Mouse (Mus musculus): ENCODE data around the gene Naaladl2. TPM values are rescaled to one million over a fixed set of nuclear protein-coding genes. Genes with fewer than 3 reads are reported as not detected.

Gene Naaladl2
- total and polyA plus RNA-seq, 3 experiments: 0.13 TPM; not detected in 2

DNA sequence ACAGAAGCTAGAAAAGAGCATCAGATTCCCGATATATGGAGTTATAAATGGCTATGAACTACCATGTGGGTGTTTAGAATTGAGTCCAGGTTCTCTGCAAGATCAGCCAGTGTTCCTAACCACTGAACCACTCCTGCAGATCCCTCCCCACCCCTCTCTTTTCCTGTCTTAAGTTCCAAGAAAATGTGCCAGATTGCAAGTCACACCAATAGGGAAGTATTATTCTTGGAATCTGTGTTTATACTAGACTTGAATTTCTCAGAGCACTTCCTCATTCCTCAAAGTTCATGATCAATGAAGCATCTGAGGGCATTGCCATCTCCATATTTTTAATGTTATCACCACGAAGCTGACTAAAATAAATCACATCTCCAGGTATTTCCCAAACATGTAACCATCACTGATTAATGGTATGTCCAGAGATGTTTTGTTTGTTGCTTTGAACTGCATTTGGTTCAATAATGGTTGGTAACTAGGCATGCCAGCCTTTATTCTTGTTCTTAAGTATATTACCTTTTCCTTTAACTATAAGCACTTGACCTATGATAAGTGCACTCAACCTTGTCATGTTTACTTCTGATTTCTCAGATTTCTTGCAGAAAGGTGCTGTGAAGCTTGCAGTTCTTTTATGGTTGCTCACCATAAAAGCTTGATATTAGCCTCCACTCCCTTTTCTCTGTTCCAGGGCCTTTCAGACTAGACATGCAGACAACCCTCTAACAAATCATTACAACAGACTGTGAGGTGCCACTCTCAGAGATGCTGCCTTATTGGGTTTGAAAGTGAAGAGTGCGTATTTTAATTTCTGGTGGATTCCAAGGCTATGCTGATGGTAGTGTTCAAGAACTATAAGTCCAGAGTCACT is 475.8 kb downstream of the Naaladl2 start:
- Histone ChIP-seq H3K9ac (ENCODE audit: insufficient read depth, low read depth) (no peak overlapping the region), H3K4me2 (ENCODE audit: insufficient read depth, low read depth, poor library complexity, severe bottlenecking) (no peak overlapping the region), H3K27ac (ENCODE audit: insufficient read depth, low read depth) (no peak overlapping the region), H3K36me3 (replicated peaks in 1 of 2; ENCODE audit: control insufficient read depth in 1 of 2, insufficient read depth in 1 of 2, low read length in 1 of 2) (no peaks in the 10 kb centered on the region), H3K79me2 (replicated peaks; ENCODE audit: control insufficient read depth, extremely low read depth, insufficient read depth, poor library complexity, severe bottlenecking) (no peaks in the 10 kb centered on the region), H3K4me1 (ENCODE audit: control insufficient read depth in 1 of 2, insufficient read depth in 2 of 2) (no peaks in the 10 kb centered on the region), H3K27me3 (replicated peaks) (no peaks in the 10 kb centered on the region), H3K4me3 (replicated peaks in 1 of 3; ENCODE audit: low read depth in 2 of 3, low read length in 2 of 3, poor library complexity in 1 of 3) (no peak overlapping the region), H3K9me3 (replicated peaks; ENCODE audit: low read length) (peaks cover 11% of the 10 kb centered on the region)
- no peak for TF ChIP-seq MAFK (IDR thresholded peaks at IDR 0.05; ENCODE audit: insufficient replicate concordance, low read length)
- no peak for TF ChIP-seq GABPA (IDR thresholded peaks at IDR 0.05; ENCODE audit: insufficient replicate concordance, low read depth, low read length)
- TF ChIP-seq KAT2A (IDR thresholded peaks at IDR 0.05; ENCODE audit: insufficient replicate concordance, low read length): no peak
- TF ChIP-seq UBTF (IDR thresholded peaks at IDR 0.05; ENCODE audit: low read depth, low read length): no peak
- TF ChIP-seq ZC3H11A (IDR thresholded peaks at IDR 0.05; ENCODE audit: low read depth, low read length): no peak
- TF ChIP-seq HCFC1 (IDR thresholded peaks at IDR 0.05; ENCODE audit: low read depth, low read length): no peak
- TF ChIP-seq MYC (IDR thresholded peaks at IDR 0.05; ENCODE audit: low read depth, low read length): no peak
- TF ChIP-seq RAD21 (IDR thresholded peaks at IDR 0.05; ENCODE audit: low read depth, low read length): no peak
- TF ChIP-seq IRF4 (IDR thresholded peaks at IDR 0.05; ENCODE audit: low read depth, low read length): no peak
- TF ChIP-seq JUND (conservative IDR thresholded peaks at IDR 0.05; ENCODE audit: low read depth, low read length): no peak
- TF ChIP-seq CHD1 (IDR thresholded peaks at IDR 0.05; ENCODE audit: low read depth, low read length): no peak
- TF ChIP-seq MEF2A (IDR thresholded peaks at IDR 0.05; ENCODE audit: borderline replicate concordance, low read depth, low read length): no peak
- no peak for TF ChIP-seq RCOR1 (conservative IDR thresholded peaks at IDR 0.05; ENCODE audit: low read depth, low read length)
- in situ Hi-C loops (cut with MboI; ENCODE audit: low pct_ligation_motif_present, low pct_unique_long_range_greater_than_20kb, low sequenced_read_pairs): no loop called here
- no peak for DNase-seq (ENCODE audit: extremely low read depth)
- dilution Hi-C loops (cut with MboI; ENCODE audit: extremely low pct_ligation_motif_present, extremely low pct_unique_long_range_greater_than_20kb, low sequenced_read_pairs): no loop called here

DNA sequence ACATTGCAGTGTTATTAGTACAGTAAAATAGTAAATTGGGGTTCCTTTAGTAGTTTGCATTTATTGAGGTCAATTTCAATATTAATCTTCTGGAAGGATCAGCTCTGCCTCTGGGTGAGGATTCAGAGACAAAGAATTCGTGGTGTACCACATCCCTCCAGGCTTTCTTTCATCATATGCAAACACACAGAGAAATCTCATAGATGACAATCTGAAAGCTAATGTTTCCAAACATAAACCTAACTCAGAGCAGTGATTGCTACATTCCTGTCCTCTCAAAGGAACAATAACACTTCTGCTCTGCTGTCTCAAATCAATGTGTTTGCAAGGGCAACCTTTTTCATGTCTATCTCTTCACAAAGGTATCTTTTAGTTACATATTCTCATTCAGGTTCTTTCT is 478.7 kb downstream of the Naaladl2 start:
- peaks cover 3% of the 10 kb centered on the region for H3K9me3 ChIP-seq (replicated peaks; ENCODE audit: low read length)
- no peaks in the 10 kb centered on the region for H3K36me3 ChIP-seq (replicated peaks in 1 of 2; ENCODE audit: control insufficient read depth in 1 of 2, insufficient read depth in 1 of 2, low read length in 1 of 2)
- no peak overlapping the region for H3K27ac ChIP-seq (ENCODE audit: insufficient read depth, low read depth)
- TF ChIP-seq CHD1 (IDR thresholded peaks at IDR 0.05; ENCODE audit: low read depth, low read length): no peak
- TF ChIP-seq POLR2AphosphoS2 (IDR thresholded peaks at IDR 0.05; ENCODE audit: low read depth, low read length): no peak
- TF ChIP-seq POLR2A (IDR thresholded peaks at IDR 0.05; ENCODE audit: low read depth, low read length): no peak
- no peak for TF ChIP-seq KAT2A (IDR thresholded peaks at IDR 0.05; ENCODE audit: insufficient replicate concordance, low read length)
- no peak for TF ChIP-seq IRF4 (IDR thresholded peaks at IDR 0.05; ENCODE audit: low read depth, low read length)
- no peak for TF ChIP-seq HCFC1 (IDR thresholded peaks at IDR 0.05; ENCODE audit: low read depth, low read length)
- TF ChIP-seq TCF12 (IDR thresholded peaks at IDR 0.05; ENCODE audit: low read depth, low read length): no peak
- no peak for TF ChIP-seq ZC3H11A (IDR thresholded peaks at IDR 0.05; ENCODE audit: low read depth, low read length)
- TF ChIP-seq CTCF (conservative IDR thresholded peaks at IDR 0.05 in 1 of 2, IDR thresholded peaks at IDR 0.05 in 1 of 2; ENCODE audit: low read depth in 2 of 2, low read length in 2 of 2): no peak
- TF ChIP-seq RAD21 (IDR thresholded peaks at IDR 0.05; ENCODE audit: low read depth, low read length): no peak
- no peak for TF ChIP-seq MAFK (IDR thresholded peaks at IDR 0.05; ENCODE audit: insufficient replicate concordance, low read length)
- no peak for TF ChIP-seq SIN3A (IDR thresholded peaks at IDR 0.05; ENCODE audit: low read length)
- no peak for TF ChIP-seq JUN (IDR thresholded peaks at IDR 0.05; ENCODE audit: insufficient read depth, low read depth, low read length)
- no peak for TF ChIP-seq USF2 (conservative IDR thresholded peaks at IDR 0.05; ENCODE audit: low read depth, low read length)
- no peak for TF ChIP-seq MEF2A (IDR thresholded peaks at IDR 0.05; ENCODE audit: borderline replicate concordance, low read depth, low read length)
- TF ChIP-seq BHLHE40 (IDR thresholded peaks at IDR 0.05; ENCODE audit: low read depth, low read length): no peak
- no peak for TF ChIP-seq NELFE (IDR thresholded peaks at IDR 0.05; ENCODE audit: low read depth, low read length)
- TF ChIP-seq MAX (IDR thresholded peaks at IDR 0.05; ENCODE audit: low read length): no peak
- no peak for TF ChIP-seq TBP (conservative IDR thresholded peaks at IDR 0.05; ENCODE audit: low read depth, low read length)
- no peak overlapping the region for H3K4me3 ChIP-seq (replicated peaks in 1 of 3; ENCODE audit: low read depth in 2 of 3, low read length in 2 of 3, poor library complexity in 1 of 3)
- in situ Hi-C loops (cut with MboI; ENCODE audit: low pct_ligation_motif_present, low pct_unique_long_range_greater_than_20kb, low sequenced_read_pairs) (no loop called here), dilution Hi-C loops (cut with MboI; ENCODE audit: extremely low pct_ligation_motif_present, extremely low pct_unique_long_range_greater_than_20kb, low sequenced_read_pairs) (no loop called here)
- H3K27me3 ChIP-seq (replicated peaks): no peaks in the 10 kb centered on the region
- H3K9ac ChIP-seq (ENCODE audit: insufficient read depth, low read depth): no peak overlapping the region
- no peaks in the 10 kb centered on the region for H3K79me2 ChIP-seq (replicated peaks; ENCODE audit: control insufficient read depth, extremely low read depth, insufficient read depth, poor library complexity, severe bottlenecking)
- no peak overlapping the region for H3K4me2 ChIP-seq (ENCODE audit: insufficient read depth, low read depth, poor library complexity, severe bottlenecking)
- no peaks in the 10 kb centered on the region for H3K4me1 ChIP-seq (ENCODE audit: control insufficient read depth in 1 of 2, insufficient read depth in 2 of 2)
- DNase-seq (ENCODE audit: extremely low read depth): no peak

Measured in CH12.LX (cell line).